ENCODE assay signal across 15 mouse cellular contexts in genomic region chrX:99517787-99518505, GRCm38 (mm10). TPM values are rescaled to one million over a fixed set of nuclear protein-coding genes. Genes with fewer than 3 reads are reported as not detected.
DNase-seq lines count a peak whose midpoint lies in the region; ATAC-seq and TF ChIP-seq lines count a peak whose summit lies in the region.
"Had no signal": no experiment of that assay in that cellular context is flagged by ENCODE, and none has a peak within 500 bp of the region (broad histone marks: within the 10 kb centered on the region; RNA-seq: fewer than 3 reads in every experiment).

No protein-coding gene starts in this region.

- H3K9ac ChIP-seq in kidney, embryonic 15.5 days = no peak overlapping the region
- H3K9ac ChIP-seq: hindbrain, embryonic 13.5 days; liver, embryonic 12.5 days; midbrain, embryonic 12.5 days had no signal

- H3K36me3 ChIP-seq in kidney, embryonic 15.5 days = no peaks in the 10 kb centered on the region
- no peaks in the 10 kb centered on the region for H3K36me3 ChIP-seq in kidney, adult 2 months (ENCODE audit: control insufficient read depth, insufficient read depth, low read length)
- H3K36me3 ChIP-seq: hindbrain, embryonic 13.5 days; liver, embryonic 12.5 days; midbrain, embryonic 12.5 days had no signal

- no peaks in the 10 kb centered on the region for H3K9me3 ChIP-seq in kidney, embryonic 15.5 days (replicated peaks)
- H3K9me3 ChIP-seq: hindbrain, embryonic 13.5 days; liver, embryonic 12.5 days; midbrain, embryonic 12.5 days had no signal

- H3K4me1 ChIP-seq in kidney, embryonic 15.5 days = peaks cover 16% of the 10 kb centered on the region; the same call in 1 of the 2 replicates
- no peaks in the 10 kb centered on the region for H3K4me1 ChIP-seq in kidney, adult 2 months (ENCODE audit: control insufficient read depth, insufficient read depth, low read length)
- H3K4me1 ChIP-seq: liver, embryonic 12.5 days had no signal

- TF ChIP-seq POLR2A in kidney, adult 2 months (IDR thresholded peaks at IDR 0.05; ENCODE audit: low read depth, low read length) = no peak

- no peak for TF ChIP-seq CTCF in kidney, adult 2 months (conservative IDR thresholded peaks at IDR 0.05; ENCODE audit: insufficient read depth, insufficient read length, low read depth, low read length)

- peaks cover 85% of the 10 kb centered on the region for H3K27me3 ChIP-seq in kidney, embryonic 15.5 days
- no peaks in the 10 kb centered on the region for H3K27me3 ChIP-seq in kidney, adult 2 months (replicated peaks; ENCODE audit: control insufficient read depth, insufficient read depth, low read length)
- H3K27me3 ChIP-seq: CH12.LX had no signal

- H3K27ac ChIP-seq in kidney, embryonic 15.5 days = 0 out of 2 replicates have a peak overlapping the region, but pooled peaks have one; percentile 3
- H3K27ac ChIP-seq in kidney, adult 2 months (ENCODE audit: insufficient read depth, low read depth, low read length) = no peak overlapping the region
- H3K27ac ChIP-seq: hindbrain, embryonic 13.5 days; liver, embryonic 12.5 days had no signal

- whole genome bisulfite sequencing in kidney, embryonic 15.5 days = 42% methylated on average over 5 of the region's 5 CpGs
- 44% methylated on average over 5 of the region's 5 CpGs for WGBS in kidney, adult 2 months

- H3K4me3 ChIP-seq in kidney, embryonic 15.5 days (replicated peaks) = no peak overlapping the region
- no peak overlapping the region for H3K4me3 ChIP-seq in kidney, adult 2 months (ENCODE audit: insufficient read depth, low read depth, low read length)
- H3K4me3 ChIP-seq: hindbrain, embryonic 13.5 days; liver, embryonic 12.5 days; midbrain, embryonic 12.5 days had no signal

- no peak for ATAC-seq in kidney, embryonic 15.5 days (replicated peaks; ENCODE audit: low FRiP score)
- ATAC-seq: liver, embryonic 12.5 days had no signal

- H3K4me2 ChIP-seq in kidney, embryonic 15.5 days = no peak overlapping the region
- H3K4me2 ChIP-seq: hindbrain, embryonic 13.5 days; liver, embryonic 12.5 days; midbrain, embryonic 12.5 days had no signal

- DNase-seq in kidney, adult 2 months = no peak
- peak; percentile 48 for DNase-seq in retina, postnatal 1 day
- DNase-seq in retina, embryonic 14.5 days (ENCODE audit: low spot score) = no peak
- DNase-seq in gastrocnemius, postnatal 25 days = peak; percentile 34
- DNase-seq in layer of hippocampus, adult 11-12 months (ENCODE audit: low spot score) = no peak
- DNase-seq in adrenal gland, postnatal 14 days = no peak
- DNase-seq: kidney, adult 18-20 months; lung, postnatal 14 days; right cerebral cortex, postnatal 14 days; thymus, postnatal 14 days had no signal

RNA-seq across cellular contexts. Expression of gene Pja1, which starts 46.9 kb away (rescaled TPM):
- polyA plus RNA-seq in kidney, embryonic 15.5 days (2015; fragmentation: Nextera tagmentation; extraction: Ambion mirVana) = 188 and 195 TPM in 2 replicates
- polyA plus RNA-seq in kidney, adult 2 months (2012; rRNA removed) = 52.0 and 56.2 TPM in 2 replicates
- 10 to 100 TPM; 12.9 to 14.8 TPM for total RNA-seq in gastrocnemius, postnatal 25 days (2021)
- total RNA-seq in adrenal gland, postnatal 14 days (2021) = 99.7 and 108 TPM in 2 replicates

Comparison
In these comparisons a context has a peak if more than half of its experiments do, and no peak if none do; other contexts are left out.
1. DNase-seq: peak in retina, postnatal 1 day (single experiment) and gastrocnemius, postnatal 25 days (single experiment); none in kidney, adult 2 months (single experiment), retina, embryonic 14.5 days (single experiment), layer of hippocampus, adult 11-12 months (single experiment) and adrenal gland, postnatal 14 days (single experiment).